Mouse (Mus musculus): ENCODE measurements around the gene Gpatch11. TPM values are rescaled to one million over a fixed set of nuclear protein-coding genes. Genes with fewer than 3 reads are reported as not detected.

Gene Gpatch11
- polyA plus RNA-seq, 1 experiment from 2014 or later = 56.5 TPM

GRCm38 (mm10) chr17:78895394-78895793 lies 60.0 kb downstream of the Gpatch11 start:
- WGBS = 14% methylated on average over 8 of the region's 8 CpGs
- no peaks in the 10 kb centered on the region for H3K9me3 ChIP-seq
- peak overlapping the region; percentile 37; the same call in 1 of the 2 replicates for H3K9ac ChIP-seq
- H3K36me3 ChIP-seq = no peaks in the 10 kb centered on the region
- peak overlapping the region; percentile 54 for H3K4me2 ChIP-seq
- H3K27me3 ChIP-seq = no peaks in the 10 kb centered on the region; the same call in 1 of the 2 replicates
- H3K27ac ChIP-seq = peak overlapping the region; percentile 64; the same call in 1 of the 2 replicates
- H3K4me3 ChIP-seq = peak overlapping the region; percentile 25
- peak; percentile 33; the same call in 1 of the 2 replicates for ATAC-seq (ENCODE audit: insufficient number of reproducible peaks, insufficient read depth, low FRiP score, low TSS enrichment, low read depth)
- H3K4me1 ChIP-seq = peaks cover 10% of the 10 kb centered on the region; the same call in 1 of the 2 replicates

Other genes with a start within 250 kb of the Gpatch11 start
- 5.2 and 5.6 TPM in 2 replicates for gene Strn, start 98.4 kb upstream of the Gpatch11 start, polyA plus RNA-seq (2015; fragmentation: Nextera tagmentation; extraction: Ambion mirVana)
- gene Heatr5b, start 203 bp upstream of the Gpatch11 start, polyA plus RNA-seq (2015; fragmentation: Nextera tagmentation; extraction: Ambion mirVana) = 16.3 and 17.5 TPM in 2 replicates
- 15.4 and 16.2 TPM in 2 replicates for gene Eif2ak2, start 47.0 kb downstream of the Gpatch11 start, polyA plus RNA-seq (2015; fragmentation: Nextera tagmentation; extraction: Ambion mirVana)
- gene Sult6b1, start 71.4 kb downstream of the Gpatch11 start, polyA plus RNA-seq (2015; fragmentation: Nextera tagmentation; extraction: Ambion mirVana) = 0.10 and 0.22 TPM in 2 replicates
- gene Cebpzos, start 80.9 kb downstream of the Gpatch11 start, polyA plus RNA-seq (2015; fragmentation: Nextera tagmentation; extraction: Ambion mirVana) = 119 and 125 TPM in 2 replicates
- 75.3 and 78.3 TPM in 2 replicates for gene Cebpz, start 101.5 kb downstream of the Gpatch11 start, polyA plus RNA-seq (2015; fragmentation: Nextera tagmentation; extraction: Ambion mirVana)
- gene Ndufaf7, start 101.6 kb downstream of the Gpatch11 start, polyA plus RNA-seq (2015; fragmentation: Nextera tagmentation; extraction: Ambion mirVana) = 60.5 and 65.5 TPM in 2 replicates
- gene Prkd3, start 185.2 kb downstream of the Gpatch11 start, polyA plus RNA-seq (2015; fragmentation: Nextera tagmentation; extraction: Ambion mirVana) = 43.0 and 46.9 TPM in 2 replicates
- gene Qpct, start 216.3 kb downstream of the Gpatch11 start, polyA plus RNA-seq (2015; fragmentation: Nextera tagmentation; extraction: Ambion mirVana) = 7.3 and 8.6 TPM in 2 replicates

Data from embryonic facial prominence, embryonic 13.5 days (tissue).